Mouse (Mus musculus): ENCODE data around the gene Aldh1l1.

DNA sequence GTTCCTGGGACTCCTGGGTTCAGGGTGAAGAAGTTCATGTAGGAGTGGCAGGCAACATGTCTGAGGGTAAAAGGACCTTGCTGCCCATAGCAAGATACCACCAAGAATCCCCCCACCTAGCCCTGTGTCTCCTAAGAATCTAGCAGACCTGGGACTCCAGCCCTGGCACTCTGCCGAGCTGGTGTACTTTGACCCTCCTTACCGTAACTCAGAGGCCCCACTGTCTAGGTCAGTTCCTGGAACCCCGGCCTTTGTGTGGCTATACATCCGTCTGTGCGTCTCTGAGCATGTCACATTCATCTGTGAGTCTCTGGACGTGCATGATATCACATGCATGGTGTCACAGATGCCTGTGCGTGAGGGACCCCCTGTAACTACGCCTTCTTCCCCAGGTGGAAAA lies 84.2 kb downstream of the Aldh1l1 start:
- TF ChIP-seq CTCF (conservative IDR thresholded peaks at IDR 0.05; ENCODE audit: insufficient read depth, insufficient read length, low read depth, low read length) (no peak), POLR2A (IDR thresholded peaks at IDR 0.05; ENCODE audit: low read depth, low read length) (no peak)

Measured in kidney, adult 2 months (tissue).